Mouse (Mus musculus): Measurements from ENCODE around the gene Lpp. TPM values are rescaled to one million over a fixed set of nuclear protein-coding genes. Genes with fewer than 3 reads are reported as not detected.

The Lpp gene
- total and polyA plus RNA-seq, 3 experiments: 0.16 TPM; not detected in 2

GRCm38 (mm10) chr16:24490751-24491485 is 97.6 kb downstream of the Lpp start:
- no peak for ATAC-seq (ENCODE audit: extremely low read depth, insufficient number of reproducible peaks, low FRiP score, poor library complexity, severe bottlenecking)
- H3K36me3 ChIP-seq (replicated peaks): no peaks in the 10 kb centered on the region
- no peaks in the 10 kb centered on the region for H3K27me3 ChIP-seq (ENCODE audit: insufficient read depth, low read length)
- no peak for TF ChIP-seq TAL1 (conservative IDR thresholded peaks at IDR 0.05; ENCODE audit: low read depth, low read length)
- no peak for TF ChIP-seq GATA2 (IDR thresholded peaks at IDR 0.05; ENCODE audit: borderline replicate concordance, low read depth, low read length)
- H3K9me3 ChIP-seq (replicated peaks): peaks cover 55% of the 10 kb centered on the region
- no peaks in the 10 kb centered on the region for H3K4me1 ChIP-seq (ENCODE audit: insufficient read depth, low read depth, low read length)
- no peak overlapping the region for H3K4me3 ChIP-seq (ENCODE audit: low read depth, low read length)
- no peak for DNase-seq (ENCODE audit: low spot score)

- DNase-seq (ENCODE audit: low spot score) (no peak), ATAC-seq (ENCODE audit: extremely low read depth, insufficient number of reproducible peaks, low FRiP score, poor library complexity, severe bottlenecking) (no peak)
- H3K4me3 ChIP-seq (ENCODE audit: low read depth, low read length): no peak overlapping the region
- H3K4me1 ChIP-seq (ENCODE audit: insufficient read depth, low read depth, low read length): no peaks in the 10 kb centered on the region
- H3K36me3 ChIP-seq (replicated peaks): no peaks in the 10 kb centered on the region
- TF ChIP-seq POLR2AphosphoS5 (IDR thresholded peaks at IDR 0.05; ENCODE audit: insufficient replicate concordance, low read depth, low read length): no peak
- TF ChIP-seq CTCF (IDR thresholded peaks at IDR 0.05; ENCODE audit: low read depth, low read length): no peak
- no peak for TF ChIP-seq GATA1 (IDR thresholded peaks at IDR 0.05; ENCODE audit: borderline replicate concordance, low read length)
- no peak for TF ChIP-seq TAL1 (conservative IDR thresholded peaks at IDR 0.05; ENCODE audit: low read depth, low read length)
- TF ChIP-seq GATA2 (IDR thresholded peaks at IDR 0.05; ENCODE audit: borderline replicate concordance, low read depth, low read length): no peak
- no peaks in the 10 kb centered on the region for H3K27me3 ChIP-seq (ENCODE audit: insufficient read depth, low read length)
- H3K9me3 ChIP-seq (replicated peaks): peaks cover 55% of the 10 kb centered on the region
These were observed 98.1 kb downstream of the Lpp start for GRCm38 (mm10) chr16:24491486-24491758.

- Histone ChIP-seq H3K36me3 (replicated peaks) (no peaks in the 10 kb centered on the region), H3K9me3 (replicated peaks) (peaks cover 54% of the 10 kb centered on the region), H3K4me1 (ENCODE audit: insufficient read depth, low read depth, low read length) (no peaks in the 10 kb centered on the region), H3K27me3 (ENCODE audit: insufficient read depth, low read length) (no peaks in the 10 kb centered on the region), H3K4me3 (ENCODE audit: low read depth, low read length) (peak overlapping the region; percentile 14; the same call in 1 of the 2 replicates)
- DNase-seq (ENCODE audit: low spot score) (no peak), ATAC-seq (ENCODE audit: extremely low read depth, insufficient number of reproducible peaks, low FRiP score, poor library complexity, severe bottlenecking) (no peak)
- TF ChIP-seq GATA1 (IDR thresholded peaks at IDR 0.05; ENCODE audit: borderline replicate concordance, low read length) (no peak), POLR2AphosphoS5 (IDR thresholded peaks at IDR 0.05; ENCODE audit: insufficient replicate concordance, low read depth, low read length) (no peak), GATA2 (IDR thresholded peaks at IDR 0.05; ENCODE audit: borderline replicate concordance, low read depth, low read length) (no peak), TAL1 (conservative IDR thresholded peaks at IDR 0.05; ENCODE audit: low read depth, low read length) (no peak), CTCF (IDR thresholded peaks at IDR 0.05; ENCODE audit: low read depth, low read length) (no peak)
These were observed 99.1 kb downstream of the Lpp start for GRCm38 (mm10) chr16:24492194-24492940.

- Histone ChIP-seq H3K4me3 (ENCODE audit: low read depth, low read length) (no peak overlapping the region), H3K4me1 (ENCODE audit: insufficient read depth, low read depth, low read length) (no peaks in the 10 kb centered on the region), H3K27me3 (ENCODE audit: insufficient read depth, low read length) (no peaks in the 10 kb centered on the region), H3K9me3 (replicated peaks) (peaks cover 50% of the 10 kb centered on the region), H3K36me3 (replicated peaks) (no peaks in the 10 kb centered on the region)
- DNase-seq (ENCODE audit: low spot score): no peak
- TF ChIP-seq TAL1 (conservative IDR thresholded peaks at IDR 0.05; ENCODE audit: low read depth, low read length): no peak
- TF ChIP-seq POLR2AphosphoS5 (IDR thresholded peaks at IDR 0.05; ENCODE audit: insufficient replicate concordance, low read depth, low read length): no peak
- no peak for TF ChIP-seq GATA1 (IDR thresholded peaks at IDR 0.05; ENCODE audit: borderline replicate concordance, low read length)
- TF ChIP-seq GATA2 (IDR thresholded peaks at IDR 0.05; ENCODE audit: borderline replicate concordance, low read depth, low read length): no peak
- TF ChIP-seq CTCF (IDR thresholded peaks at IDR 0.05; ENCODE audit: low read depth, low read length): no peak
- no peak for ATAC-seq (ENCODE audit: extremely low read depth, insufficient number of reproducible peaks, low FRiP score, poor library complexity, severe bottlenecking)
These were observed 101.2 kb downstream of the Lpp start for GRCm38 (mm10) chr16:24494531-24494930.

- Histone ChIP-seq H3K9me3 (replicated peaks) (peaks cover 42% of the 10 kb centered on the region), H3K4me1 (ENCODE audit: insufficient read depth, low read depth, low read length) (no peaks in the 10 kb centered on the region), H3K36me3 (replicated peaks) (no peaks in the 10 kb centered on the region), H3K4me3 (ENCODE audit: low read depth, low read length) (no peak overlapping the region), H3K27me3 (ENCODE audit: insufficient read depth, low read length) (no peaks in the 10 kb centered on the region)
- TF ChIP-seq GATA2 (IDR thresholded peaks at IDR 0.05; ENCODE audit: borderline replicate concordance, low read depth, low read length) (no peak), TAL1 (conservative IDR thresholded peaks at IDR 0.05; ENCODE audit: low read depth, low read length) (no peak), POLR2AphosphoS5 (IDR thresholded peaks at IDR 0.05; ENCODE audit: insufficient replicate concordance, low read depth, low read length) (no peak), GATA1 (IDR thresholded peaks at IDR 0.05; ENCODE audit: borderline replicate concordance, low read length) (no peak)
- ATAC-seq (ENCODE audit: extremely low read depth, insufficient number of reproducible peaks, low FRiP score, poor library complexity, severe bottlenecking) (no peak), DNase-seq (ENCODE audit: low spot score) (no peak)
These were observed 102.2 kb downstream of the Lpp start for GRCm38 (mm10) chr16:24495461-24495860.

GRCm38 (mm10) chr16:24496635-24497034 is 103.3 kb downstream of the Lpp start:
- no peak for DNase-seq (ENCODE audit: low spot score)
- no peak for ATAC-seq (ENCODE audit: extremely low read depth, insufficient number of reproducible peaks, low FRiP score, poor library complexity, severe bottlenecking)
- TF ChIP-seq TAL1 (conservative IDR thresholded peaks at IDR 0.05; ENCODE audit: low read depth, low read length): no peak
- no peak for TF ChIP-seq GATA2 (IDR thresholded peaks at IDR 0.05; ENCODE audit: borderline replicate concordance, low read depth, low read length)
- TF ChIP-seq CTCF (IDR thresholded peaks at IDR 0.05; ENCODE audit: low read depth, low read length): no peak
- no peak for TF ChIP-seq GATA1 (IDR thresholded peaks at IDR 0.05; ENCODE audit: borderline replicate concordance, low read length)
- no peak for TF ChIP-seq POLR2AphosphoS5 (IDR thresholded peaks at IDR 0.05; ENCODE audit: insufficient replicate concordance, low read depth, low read length)

More at GRCm38 (mm10) chr16:24496635-24497034, 103.3 kb downstream of the Lpp start:
- no peaks in the 10 kb centered on the region for H3K27me3 ChIP-seq (ENCODE audit: insufficient read depth, low read length)
- peaks cover 35% of the 10 kb centered on the region for H3K9me3 ChIP-seq (replicated peaks)
- no peaks in the 10 kb centered on the region for H3K4me1 ChIP-seq (ENCODE audit: insufficient read depth, low read depth, low read length)
- H3K36me3 ChIP-seq (replicated peaks): no peaks in the 10 kb centered on the region
- no peak overlapping the region for H3K4me3 ChIP-seq (ENCODE audit: low read depth, low read length)
